10 mouse cellular contexts compared by ENCODE assay signal in the genomic region with DNA sequence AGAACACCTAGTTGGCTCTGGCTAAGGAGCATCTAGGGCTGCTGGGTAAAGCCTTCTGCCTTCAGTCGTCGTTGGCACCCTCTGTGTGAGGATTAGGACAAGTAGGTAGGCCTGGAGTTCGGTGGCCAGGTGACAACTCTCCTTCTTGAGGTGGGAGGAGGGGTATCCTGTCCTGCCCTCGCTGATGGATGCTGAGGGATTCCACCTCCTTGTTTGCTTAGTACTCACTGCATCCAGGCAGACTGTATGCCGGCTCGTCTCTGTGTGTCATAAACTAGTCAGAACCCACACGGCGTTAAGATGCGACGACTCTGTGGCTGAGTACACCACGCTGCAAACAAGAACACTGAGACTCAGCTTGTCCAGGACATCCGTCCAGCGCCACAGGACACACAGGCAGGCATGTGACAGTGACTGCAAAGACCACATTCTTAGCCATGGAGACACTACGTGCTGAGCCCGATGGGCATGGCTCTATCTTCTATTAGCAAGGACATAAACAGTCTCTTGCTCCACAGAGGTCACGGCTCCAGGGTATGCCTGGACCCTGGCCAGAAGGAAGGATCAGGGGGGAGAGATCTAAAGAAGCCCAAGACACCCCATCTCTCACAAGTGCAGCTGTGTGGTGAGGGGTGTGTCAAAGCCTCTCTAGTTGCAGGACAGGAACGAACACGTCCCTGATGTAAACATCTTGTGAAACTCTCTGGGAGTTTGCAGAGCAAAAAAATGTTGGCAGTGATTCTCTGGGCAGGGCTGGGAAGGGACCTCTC. TPM values are rescaled to one million over a fixed set of nuclear protein-coding genes. Genes with fewer than 3 reads are reported as not detected.
DNase-seq lines count a peak whose midpoint lies in the region; ATAC-seq and TF ChIP-seq lines count a peak whose summit lies in the region.
"Had no signal": no experiment of that assay in that cellular context is flagged by ENCODE, and none has a peak within 500 bp of the region (broad histone marks: within the 10 kb centered on the region; RNA-seq: fewer than 3 reads in every experiment).

No protein-coding gene starts in this region.

- peak overlapping the region; percentile 49; the same call in 1 of the 2 replicates for H3K27ac ChIP-seq in liver, embryonic 15.5 days (replicated peaks)
- H3K27ac ChIP-seq in liver, embryonic 11.5 days (ENCODE audit: low read depth, low read length), result no peak overlapping the region
- H3K27ac ChIP-seq in embryonic facial prominence, embryonic 12.5 days, result 0 out of 2 replicates have a peak overlapping the region, but pooled peaks have one; percentile 69
- peak overlapping the region; percentile 75 for H3K27ac ChIP-seq in intestine, embryonic 16.5 days (ENCODE audit: low read length)
- peak overlapping the region; percentile 70 for H3K27ac ChIP-seq in small intestine, adult 2 months (ENCODE audit: insufficient read depth, low read depth, low read length)
- no peak overlapping the region for H3K27ac ChIP-seq in midbrain, embryonic 16.5 days (ENCODE audit: low read length)
- H3K27ac ChIP-seq: hindbrain, embryonic 12.5 days had no signal

- H3K4me1 ChIP-seq in liver, embryonic 15.5 days (replicated peaks), result peaks cover 29% of the 10 kb centered on the region
- H3K4me1 ChIP-seq in liver, embryonic 11.5 days (replicated peaks; ENCODE audit: control insufficient read depth, insufficient read depth, low read length), result peaks cover 14% of the 10 kb centered on the region
- H3K4me1 ChIP-seq in embryonic facial prominence, embryonic 12.5 days, result no peaks in the 10 kb centered on the region
- peaks cover 20% of the 10 kb centered on the region for H3K4me1 ChIP-seq in intestine, embryonic 16.5 days (ENCODE audit: control insufficient read depth, insufficient read depth, low read length)
- peaks cover 7% of the 10 kb centered on the region for H3K4me1 ChIP-seq in small intestine, adult 2 months (ENCODE audit: control insufficient read depth, insufficient read depth, insufficient read length, low read length)
- H3K4me1 ChIP-seq in midbrain, embryonic 16.5 days (ENCODE audit: control insufficient read depth, insufficient read depth, low read length), result no peaks in the 10 kb centered on the region

- DNase-seq in liver, embryonic 11.5 days (ENCODE audit: low spot score), result no peak
- DNase-seq in cerebellum, postnatal 4 days (ENCODE audit: low spot score in 2 of 2), result no peak
- DNase-seq in T-cell, adult 2 months (ENCODE audit: low spot score), result no peak
- DNase-seq: adrenal gland, adult 8-10 months had no signal

- no peak for TF ChIP-seq POLR2A in small intestine, adult 2 months (IDR thresholded peaks at IDR 0.05; ENCODE audit: low read depth, low read length)

- peaks cover 25% of the 10 kb centered on the region for H3K36me3 ChIP-seq in liver, embryonic 15.5 days (replicated peaks)
- H3K36me3 ChIP-seq in liver, embryonic 11.5 days (ENCODE audit: control insufficient read depth, insufficient read depth, low read length), result peaks cover 18% of the 10 kb centered on the region
- peaks cover 28% of the 10 kb centered on the region for H3K36me3 ChIP-seq in embryonic facial prominence, embryonic 12.5 days
- peaks cover 2% of the 10 kb centered on the region for H3K36me3 ChIP-seq in intestine, embryonic 16.5 days (ENCODE audit: control insufficient read depth, insufficient read depth, low read length)
- H3K36me3 ChIP-seq in small intestine, adult 2 months (ENCODE audit: control insufficient read depth, insufficient read depth, low read length), result peaks cover 23% of the 10 kb centered on the region
- H3K36me3 ChIP-seq in midbrain, embryonic 16.5 days (ENCODE audit: control insufficient read depth, insufficient read depth, low read length), result peaks cover 22% of the 10 kb centered on the region

- TF ChIP-seq CTCF in small intestine, adult 2 months (IDR thresholded peaks at IDR 0.05; ENCODE audit: extremely low read depth, insufficient read length, insufficient replicate concordance, low read depth, low read length), result no peak

- H3K4me3 ChIP-seq in liver, embryonic 15.5 days (replicated peaks), result no peak overlapping the region
- H3K4me3 ChIP-seq in liver, embryonic 11.5 days (ENCODE audit: low read depth, low read length), result no peak overlapping the region
- no peak overlapping the region for H3K4me3 ChIP-seq in embryonic facial prominence, embryonic 12.5 days
- no peak overlapping the region for H3K4me3 ChIP-seq in intestine, embryonic 16.5 days (ENCODE audit: low read length)
- H3K4me3 ChIP-seq in small intestine, adult 2 months (ENCODE audit: low read depth, low read length), result no peak overlapping the region
- H3K4me3 ChIP-seq in midbrain, embryonic 16.5 days (ENCODE audit: low read depth, low read length), result no peak overlapping the region
- H3K4me3 ChIP-seq: hindbrain, embryonic 12.5 days had no signal

- no peak overlapping the region for H3K4me2 ChIP-seq in liver, embryonic 15.5 days
- no peak overlapping the region for H3K4me2 ChIP-seq in liver, embryonic 11.5 days
- H3K4me2 ChIP-seq in embryonic facial prominence, embryonic 12.5 days (replicated peaks), result no peak overlapping the region
- 0 out of 2 replicates have a peak overlapping the region, but pooled peaks have one; percentile 17 for H3K4me2 ChIP-seq in intestine, embryonic 16.5 days (ENCODE audit: low read depth, low read length)
- H3K4me2 ChIP-seq in midbrain, embryonic 16.5 days (ENCODE audit: low read length), result no peak overlapping the region
- H3K4me2 ChIP-seq: hindbrain, embryonic 12.5 days had no signal

- ATAC-seq in liver, embryonic 15.5 days (ENCODE audit: insufficient read depth), result peak; percentile 41
- no peak for ATAC-seq in liver, embryonic 11.5 days (replicated peaks; ENCODE audit: low FRiP score)
- ATAC-seq in embryonic facial prominence, embryonic 12.5 days (ENCODE audit: insufficient number of reproducible peaks, insufficient read depth, low FRiP score, low TSS enrichment), result no peak
- peak; percentile 72 for ATAC-seq in intestine, embryonic 16.5 days
- ATAC-seq in midbrain, embryonic 16.5 days, result no peak

- H3K27me3 ChIP-seq in liver, embryonic 15.5 days, result no peaks in the 10 kb centered on the region
- H3K27me3 ChIP-seq in liver, embryonic 11.5 days (replicated peaks; ENCODE audit: control insufficient read depth, insufficient read depth, low read length), result no peaks in the 10 kb centered on the region
- H3K27me3 ChIP-seq in embryonic facial prominence, embryonic 12.5 days, result no peaks in the 10 kb centered on the region
- no peaks in the 10 kb centered on the region for H3K27me3 ChIP-seq in intestine, embryonic 16.5 days (replicated peaks; ENCODE audit: control insufficient read depth, insufficient read depth, low read length)
- no peaks in the 10 kb centered on the region for H3K27me3 ChIP-seq in small intestine, adult 2 months (ENCODE audit: control insufficient read depth, insufficient read depth, low read length)
- no peaks in the 10 kb centered on the region for H3K27me3 ChIP-seq in midbrain, embryonic 16.5 days (ENCODE audit: control insufficient read depth, insufficient read depth, low read depth, low read length)
- H3K27me3 ChIP-seq: hindbrain, embryonic 12.5 days had no signal

- H3K9me3 ChIP-seq in liver, embryonic 15.5 days (replicated peaks), result no peaks in the 10 kb centered on the region
- no peaks in the 10 kb centered on the region for H3K9me3 ChIP-seq in liver, embryonic 11.5 days (ENCODE audit: control insufficient read depth, low read length)
- H3K9me3 ChIP-seq in embryonic facial prominence, embryonic 12.5 days, result no peaks in the 10 kb centered on the region
- H3K9me3 ChIP-seq in intestine, embryonic 16.5 days (ENCODE audit: control insufficient read depth, low read length), result no peaks in the 10 kb centered on the region
- no peaks in the 10 kb centered on the region for H3K9me3 ChIP-seq in midbrain, embryonic 16.5 days (replicated peaks; ENCODE audit: control insufficient read depth, low read length, poor library complexity, severe bottlenecking)
- H3K9me3 ChIP-seq: hindbrain, embryonic 12.5 days had no signal

- WGBS in liver, embryonic 15.5 days (ENCODE audit: insufficient replicate concordance), result 59% methylated on average over 18 of the region's 18 CpGs
- 68% methylated on average over 18 of the region's 18 CpGs for WGBS in liver, embryonic 11.5 days
- WGBS in embryonic facial prominence, embryonic 12.5 days, result 72% methylated on average over 18 of the region's 18 CpGs
- 48% methylated on average over 18 of the region's 18 CpGs for WGBS in intestine, embryonic 16.5 days
- WGBS in small intestine, adult 2 months, result 36% methylated on average over 18 of the region's 18 CpGs
- WGBS in midbrain, embryonic 16.5 days, result 74% methylated on average over 18 of the region's 18 CpGs

- no peak overlapping the region for H3K9ac ChIP-seq in liver, embryonic 15.5 days
- H3K9ac ChIP-seq in liver, embryonic 11.5 days (ENCODE audit: low read depth, low read length), result no peak overlapping the region
- H3K9ac ChIP-seq in embryonic facial prominence, embryonic 12.5 days, result no peak overlapping the region
- peak overlapping the region; percentile 36; the same call in 1 of the 2 replicates for H3K9ac ChIP-seq in intestine, embryonic 16.5 days (ENCODE audit: low read depth, low read length)
- H3K9ac ChIP-seq in midbrain, embryonic 16.5 days (ENCODE audit: low read depth, low read length), result no peak overlapping the region
- H3K9ac ChIP-seq: hindbrain, embryonic 12.5 days had no signal

RNA-seq across cellular contexts. Expression of a gene that starts 13.6 kb away (rescaled TPM):
- polyA plus RNA-seq in liver, embryonic 15.5 days (2015; fragmentation: Nextera tagmentation; extraction: Ambion mirVana), result 5.3 and 6.8 TPM in 2 replicates
- polyA plus RNA-seq in liver, embryonic 11.5 days (2014; fragmentation: Nextera tagmentation; extraction: Ambion mirVana), result 10.4 and 11.2 TPM in 2 replicates
- 13.0 and 15.8 TPM in 2 replicates for polyA plus RNA-seq in embryonic facial prominence, embryonic 12.5 days (2016; fragmentation: Nextera tagmentation; extraction: Ambion mirVana)
- 5.7 and 5.8 TPM in 2 replicates for polyA plus RNA-seq in intestine, embryonic 16.5 days (2015; fragmentation: Nextera tagmentation; extraction: Ambion mirVana)
- 8.0 and 16.9 TPM in 2 replicates for polyA plus RNA-seq in small intestine, adult 2 months (2012; rRNA removed)
- 16.7 and 20.9 TPM in 2 replicates for polyA plus RNA-seq in midbrain, embryonic 16.5 days (2015; fragmentation: Nextera tagmentation; extraction: Ambion mirVana)

Comparison
In these comparisons a context has a peak if more than half of its experiments do, and no peak if none do; other contexts are left out.
1. ATAC-seq: peak in liver, embryonic 15.5 days (single experiment) and intestine, embryonic 16.5 days (single experiment); none in liver, embryonic 11.5 days (single experiment), embryonic facial prominence, embryonic 12.5 days (single experiment) and midbrain, embryonic 16.5 days (single experiment).
2. H3K27ac ChIP-seq: peak in liver, embryonic 15.5 days (single experiment), embryonic facial prominence, embryonic 12.5 days (single experiment), intestine, embryonic 16.5 days (single experiment) and small intestine, adult 2 months (single experiment); none in liver, embryonic 11.5 days (single experiment) and midbrain, embryonic 16.5 days (single experiment).